Mouse (Mus musculus) natural killer cell, adult 2 months (primary cell): ENCODE measurements around the gene Sirt1.
"Not testable (repeated sequence)": the region's sequence is repeated elsewhere in the genome, so short reads cannot be mapped to it uniquely, and the experiment has no call there.

Experiments
- DNase-seq, 2 experiments: peaks; one replicate each; pipeline ENCODE4 v3.0.0; 2022; ENCODE audit warnings: low spot score in 2 of 2

Sirt1 gene

DNA sequence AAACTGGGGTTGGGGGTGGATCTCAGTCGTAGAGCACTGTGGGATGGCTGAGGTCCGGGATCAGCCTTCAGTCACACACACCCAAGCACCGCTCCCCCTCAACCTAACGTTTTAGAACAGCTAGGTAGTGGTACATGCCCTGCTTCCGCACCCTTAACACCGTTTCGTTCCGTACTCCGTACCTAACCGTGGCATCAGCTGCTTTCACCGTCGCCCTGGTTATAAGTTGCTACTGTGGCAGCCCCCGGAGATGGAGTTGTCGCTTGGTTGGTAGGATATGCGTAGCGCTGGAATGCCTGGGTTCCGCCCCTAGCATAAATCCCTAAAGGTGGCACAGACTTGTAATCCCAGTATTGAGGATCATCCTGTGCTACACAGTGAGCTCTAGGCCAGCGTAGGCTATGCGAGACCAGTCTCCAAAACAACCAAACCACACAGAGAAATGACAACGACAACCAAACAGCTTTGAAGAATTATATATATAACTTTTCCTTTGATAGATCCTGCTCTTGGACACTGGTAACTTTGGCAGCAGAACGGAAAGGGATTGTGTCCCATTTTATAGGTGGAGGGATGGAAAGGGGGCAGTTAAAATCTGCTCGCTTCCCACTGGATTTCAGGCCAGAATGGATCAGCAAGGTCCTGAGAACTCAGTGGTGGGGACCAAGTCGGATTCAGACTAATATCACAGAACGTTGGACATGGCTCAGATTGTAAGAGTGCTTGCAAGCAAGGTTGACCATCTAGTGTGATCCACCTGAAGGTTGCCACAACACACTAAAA, at the start of gene Sirt1:
Gene Sirt1 (minus strand): TSS at position 207 of the 783 bp plus-strand sequence.
- peak in 1 of 2 experiments; percentile 3 for DNase-seq

DNA sequence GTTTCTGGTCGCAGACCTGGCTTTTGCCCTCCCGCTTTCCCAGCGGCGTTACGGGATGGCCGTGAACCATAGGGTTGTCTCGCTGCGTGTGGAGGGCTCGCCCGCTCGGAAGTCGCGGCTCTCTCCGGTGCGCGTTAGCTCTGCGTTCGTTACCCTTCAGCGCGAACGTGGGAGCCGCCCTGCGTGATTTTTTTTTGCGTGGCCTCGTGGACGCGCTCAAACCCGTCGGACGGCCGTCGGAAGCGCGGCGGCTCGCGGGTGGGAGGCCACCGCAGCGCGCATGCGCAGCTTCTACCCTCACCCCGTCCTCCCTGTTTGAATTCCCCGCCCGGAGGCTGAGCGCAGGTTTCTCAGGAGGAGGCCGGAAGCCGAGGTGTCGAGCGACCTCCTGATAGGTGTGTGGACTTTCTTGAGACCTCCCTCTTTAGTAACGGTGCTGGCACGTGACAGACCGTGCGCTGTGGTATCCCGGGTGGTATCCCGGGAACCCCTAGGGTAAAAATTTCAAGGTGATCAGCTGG, 48.3 kb upstream of the Sirt1 start, which contains the start of gene Ctnna3:
Gene Ctnna3 (plus strand): TSS at position 314 of the 521 bp plus-strand sequence.
- DNase-seq = peak; percentile 85 to 90

DNA sequence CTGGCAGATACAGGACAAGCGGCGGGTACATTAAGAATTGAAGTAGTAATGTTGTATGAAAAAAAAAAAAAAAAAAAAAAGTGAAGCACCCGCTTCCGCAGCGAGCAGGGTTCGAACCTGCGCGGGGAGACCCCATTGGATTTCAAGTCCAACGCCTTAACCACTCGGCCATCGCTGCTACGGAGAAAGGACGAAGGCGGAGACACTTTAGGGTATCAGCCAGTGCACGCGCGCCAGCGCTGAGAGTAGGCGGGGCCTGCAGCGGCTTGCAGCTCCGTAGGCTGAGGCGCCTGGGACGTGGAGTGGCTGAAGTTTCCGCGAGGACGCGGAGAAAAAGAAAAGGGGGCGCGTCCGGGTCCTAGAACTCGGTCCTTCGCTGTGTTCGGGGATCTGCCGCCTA, 47.9 kb upstream of the Sirt1 start:
- DNase-seq = peak; percentile 100

DNA sequence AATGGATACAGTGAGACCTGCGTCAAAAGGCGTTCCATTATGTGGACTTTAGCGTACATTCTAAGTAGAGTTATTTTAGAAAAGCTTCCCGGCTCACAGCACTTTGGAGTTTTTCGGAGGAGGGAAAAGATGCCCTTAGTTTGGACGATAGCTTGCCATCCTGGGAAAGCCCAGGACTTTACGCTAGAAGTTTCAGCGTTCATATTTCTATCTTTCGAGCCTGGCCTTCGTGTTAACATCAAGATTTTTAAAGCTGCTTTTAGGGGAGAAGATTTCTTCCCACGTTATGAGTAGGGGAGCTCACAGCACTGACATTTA, 47.5 kb upstream of the Sirt1 start:
- no peak for DNase-seq

DNA sequence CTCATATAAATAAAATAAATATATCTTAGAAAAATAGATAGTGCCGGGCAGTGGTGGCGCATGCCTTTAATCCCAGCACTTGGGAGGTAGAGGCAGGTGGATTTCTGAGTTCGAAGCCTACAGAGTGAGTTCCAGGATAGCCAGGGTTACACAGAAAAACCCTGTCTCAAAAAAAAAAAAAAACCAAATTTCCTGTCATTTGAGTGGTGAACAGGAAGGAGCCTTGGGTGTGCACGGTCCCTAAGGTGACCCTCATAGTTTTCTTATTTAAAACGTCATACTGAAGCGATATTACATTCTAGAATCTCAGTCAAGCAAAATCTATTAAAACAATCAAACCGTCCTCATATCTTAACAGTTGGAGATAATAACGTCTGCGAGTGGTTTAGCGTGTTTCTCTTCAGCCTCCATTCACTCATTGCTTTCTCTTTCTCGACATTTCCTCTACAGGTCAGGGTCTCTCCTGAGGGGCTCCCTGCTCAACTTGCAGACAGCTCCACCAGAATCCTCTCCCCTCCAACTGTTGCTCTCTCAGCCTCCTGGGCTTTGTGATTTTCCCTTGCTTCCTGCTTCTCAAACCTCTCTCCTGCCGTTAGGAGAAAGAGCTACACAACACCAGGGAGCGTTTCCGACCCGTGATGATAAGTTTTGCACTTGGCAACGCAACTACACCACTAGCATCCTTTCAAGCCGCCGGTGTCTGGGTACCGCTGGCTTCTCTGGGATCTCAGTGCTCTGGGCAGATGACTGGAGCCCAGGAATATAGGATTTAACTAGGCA, 46.9 kb upstream of the Sirt1 start:
- DNase-seq = peak; percentile 18 to 36

DNA sequence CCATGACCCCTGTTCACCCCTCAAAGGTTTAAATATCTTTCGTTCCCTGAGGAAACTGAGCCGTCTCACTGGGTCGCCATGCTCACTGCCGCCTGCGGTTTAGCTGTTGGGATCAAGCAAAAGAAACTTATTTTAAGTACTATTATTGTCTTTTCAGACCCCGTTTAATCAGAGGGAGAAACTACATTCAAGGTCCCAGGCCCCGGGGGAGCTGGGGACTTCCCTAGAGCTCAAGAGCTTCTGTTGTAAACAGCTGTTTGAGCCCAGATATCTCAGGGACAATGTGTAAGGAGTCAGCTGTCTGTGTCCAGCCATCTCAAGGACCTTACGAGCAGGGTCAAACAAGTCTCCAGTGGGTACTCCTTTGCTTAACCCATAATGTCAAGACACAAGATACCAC, 45.6 kb upstream of the Sirt1 start:
- DNase-seq = no peak

DNA sequence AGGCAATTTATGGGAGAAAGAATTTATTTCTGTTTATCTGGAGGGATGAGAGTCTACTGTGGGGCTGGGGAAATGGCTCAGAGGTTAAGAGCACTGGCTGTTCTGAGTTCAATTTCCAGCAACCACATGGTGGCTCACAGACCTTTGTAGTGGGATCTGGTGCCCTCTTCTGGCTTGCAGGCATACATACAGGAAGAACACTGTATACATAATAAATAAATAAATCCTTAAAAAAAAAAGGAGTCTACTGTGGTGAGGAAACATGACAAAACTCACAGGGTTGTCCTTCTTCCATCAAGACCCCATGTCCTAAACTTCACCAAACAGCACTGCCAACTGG, 42.9 kb upstream of the Sirt1 start:
- DNase-seq = peak; percentile 47 to 66

DNA sequence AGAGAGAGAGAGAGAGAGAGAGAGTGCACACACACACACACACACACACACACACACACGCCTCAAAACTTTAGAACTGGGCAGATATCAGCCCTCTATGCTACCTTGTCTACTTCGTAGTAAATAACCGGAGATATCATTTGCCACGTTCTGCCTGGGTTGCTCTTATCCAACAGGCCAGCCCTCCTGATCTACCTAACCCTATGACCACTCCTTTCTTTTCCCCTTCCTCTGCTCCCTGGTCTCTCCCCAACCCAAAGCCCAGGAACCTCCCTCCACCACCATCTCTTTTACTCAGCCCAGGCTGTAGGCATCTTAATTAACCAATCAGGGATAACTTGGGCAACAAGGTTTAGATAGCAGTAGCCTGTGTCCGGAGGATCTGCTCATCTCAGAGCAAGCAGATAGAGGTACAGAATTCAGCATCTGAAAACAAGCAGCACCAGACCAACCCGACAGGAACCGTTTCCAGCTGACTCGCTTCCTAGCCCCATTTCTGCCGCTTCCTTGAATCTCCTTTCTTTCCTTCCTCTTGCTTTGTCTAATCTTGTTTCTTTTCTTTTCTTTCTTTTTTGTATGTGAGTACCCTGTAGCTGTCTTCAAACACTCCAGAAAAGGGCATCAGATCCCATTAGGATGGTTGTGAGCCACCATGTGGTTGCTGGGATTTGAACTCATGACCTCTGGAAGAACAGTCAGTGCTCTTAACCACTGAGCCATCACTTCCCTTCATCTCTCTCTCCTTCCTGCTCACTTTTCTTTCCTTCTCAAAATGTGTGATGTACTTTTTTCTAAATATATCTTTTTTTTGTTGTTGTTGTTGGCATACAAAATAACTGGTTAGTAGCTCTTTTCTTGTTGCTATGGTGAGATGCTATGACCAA, 42.3 kb upstream of the Sirt1 start:
- no peak for DNase-seq

DNA sequence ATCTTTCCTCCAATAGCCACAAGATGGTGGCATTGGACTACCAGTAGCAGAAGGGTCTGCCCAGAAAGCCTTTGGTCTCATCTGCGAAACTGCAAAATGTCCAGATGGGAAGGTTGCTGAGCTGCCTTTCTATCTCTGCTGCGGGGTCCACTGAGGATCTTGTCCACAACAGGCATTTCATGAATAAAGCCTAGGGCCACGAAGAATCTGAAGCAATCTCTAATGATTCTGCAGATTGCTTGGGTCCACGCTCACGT, 41.2 kb upstream of the Sirt1 start:
- no peak for DNase-seq

DNA sequence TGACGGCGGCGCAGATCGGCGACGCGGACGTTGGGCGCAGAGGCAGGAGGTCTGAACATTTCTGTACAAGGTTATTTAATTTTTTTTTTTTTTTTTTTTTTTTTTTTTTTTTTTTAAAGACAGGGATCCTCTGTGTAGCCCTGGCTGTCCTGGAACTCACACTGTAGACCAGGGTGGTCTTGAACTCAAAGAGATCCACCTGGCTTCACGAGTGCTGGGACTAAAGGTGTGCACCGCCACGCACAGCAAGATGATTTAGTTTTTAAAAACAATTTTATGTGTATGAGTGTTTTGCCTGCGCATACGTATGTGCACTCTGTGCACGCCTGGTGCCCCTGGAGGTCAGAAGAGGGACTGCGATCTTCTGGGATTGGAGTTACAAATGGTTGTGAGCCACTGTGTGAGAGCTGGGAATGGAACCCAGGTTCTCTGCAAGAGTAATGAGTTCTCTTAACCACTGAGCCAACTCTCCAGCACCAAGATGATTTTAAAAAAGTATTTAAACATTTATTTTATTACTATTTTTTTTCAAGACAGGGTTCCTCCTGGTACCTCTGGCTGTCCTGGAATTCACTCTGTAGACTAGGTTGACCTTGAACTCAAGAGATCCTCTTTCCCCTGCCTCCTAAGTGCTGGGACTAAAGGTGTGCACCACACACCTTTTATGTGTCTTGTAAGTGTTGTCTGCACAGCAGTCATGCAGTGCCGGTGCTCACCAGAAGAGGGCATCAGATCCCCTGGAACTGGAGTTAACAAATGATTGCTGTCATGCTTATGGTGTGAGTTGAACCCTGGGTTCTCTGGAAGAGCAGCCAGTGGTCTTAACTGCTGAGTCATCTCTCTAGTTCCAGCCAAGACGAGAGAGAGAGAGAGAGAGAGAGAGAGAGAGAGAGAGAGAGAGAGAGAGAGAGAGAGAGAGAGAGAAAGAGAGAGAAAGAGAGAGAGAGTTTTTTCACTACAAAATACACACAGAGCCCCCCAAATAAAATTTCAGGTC, 40.5 kb upstream of the Sirt1 start, which contains the start of gene Gm7075:
Gene Gm7075 (minus strand): TSS at position 51 of the 997 bp plus-strand sequence.
- DNase-seq = peak; percentile 32 to 60

DNA sequence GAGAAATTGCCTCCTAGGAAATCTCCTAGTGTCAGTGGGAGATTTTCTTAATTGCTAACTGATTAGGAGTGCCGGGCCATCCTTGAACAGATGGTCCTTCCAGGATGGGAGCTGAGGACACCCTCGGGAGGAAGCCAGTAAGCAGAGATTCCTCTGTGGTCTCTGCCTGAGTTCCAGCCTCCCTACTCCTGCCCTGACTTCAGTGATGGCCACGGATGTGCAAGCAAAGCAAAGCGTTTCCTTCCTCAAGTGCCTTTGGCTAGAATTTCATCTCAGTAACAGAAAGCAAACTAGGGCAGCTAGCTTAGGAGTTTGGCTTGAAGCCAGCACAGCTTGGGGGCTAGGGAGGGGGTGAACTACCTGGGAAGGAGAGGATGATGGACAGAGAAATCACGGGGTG, 35.6 kb upstream of the Sirt1 start:
- DNase-seq = no peak

DNA sequence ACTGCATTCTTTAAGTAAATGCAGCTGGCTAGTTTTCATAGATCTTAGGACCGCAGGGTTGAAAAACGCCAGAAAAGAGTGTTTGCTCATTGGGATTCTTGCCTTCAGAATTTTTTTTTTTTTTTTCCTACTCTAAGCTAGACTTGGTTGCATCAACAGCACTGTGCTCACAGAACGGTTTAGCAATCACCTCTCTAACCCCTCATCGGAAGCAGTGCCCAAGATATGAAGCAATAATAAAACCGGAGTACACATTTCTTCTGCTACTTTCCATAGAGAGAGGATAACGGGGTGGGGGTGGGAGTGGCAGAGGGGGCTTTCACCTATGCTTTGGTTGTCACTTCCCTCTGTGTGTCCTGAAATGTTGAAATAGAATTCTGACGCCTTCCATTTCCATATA, 34.3 kb upstream of the Sirt1 start:
- no peak for DNase-seq

DNA sequence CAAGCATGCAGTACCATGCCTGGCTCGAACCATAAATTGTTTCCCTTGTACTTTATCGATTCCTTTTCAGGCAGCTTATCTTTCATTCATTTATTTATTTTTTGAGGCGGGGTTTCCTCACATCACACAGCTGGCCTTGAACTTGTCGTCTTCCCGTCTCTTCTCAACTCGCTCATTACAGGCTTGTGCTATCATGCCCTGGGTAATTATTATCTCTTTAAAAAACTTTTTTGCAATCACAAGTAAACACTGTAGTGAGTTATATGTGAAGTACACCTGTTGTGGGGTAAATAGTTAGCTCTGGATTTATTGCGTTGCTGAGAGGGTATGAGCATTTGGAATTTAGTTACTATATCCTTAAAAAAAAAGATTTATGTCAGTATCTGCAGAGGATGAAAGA, 33.8 kb upstream of the Sirt1 start:
- no peak for DNase-seq

DNA sequence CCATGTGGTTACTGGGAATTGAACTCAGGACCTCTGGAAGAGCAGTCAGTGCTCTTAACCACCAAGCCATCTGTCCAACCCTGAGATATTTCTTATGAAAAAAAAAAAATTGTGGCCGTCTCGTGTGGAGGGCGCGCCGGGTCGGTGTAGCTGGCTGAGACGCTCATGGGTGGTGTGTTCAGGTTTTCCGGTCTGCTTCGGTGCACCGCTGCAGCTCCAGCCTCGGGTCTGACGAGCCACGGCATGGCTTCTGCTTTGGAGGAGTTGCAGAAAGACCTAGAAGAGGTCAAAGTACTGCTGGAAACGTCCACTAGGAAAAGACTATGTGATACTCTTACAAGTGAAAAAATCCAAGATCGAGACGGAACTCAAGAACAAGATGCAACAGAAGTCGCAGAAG, 31.3 kb upstream of the Sirt1 start:
- no peak for DNase-seq

DNA sequence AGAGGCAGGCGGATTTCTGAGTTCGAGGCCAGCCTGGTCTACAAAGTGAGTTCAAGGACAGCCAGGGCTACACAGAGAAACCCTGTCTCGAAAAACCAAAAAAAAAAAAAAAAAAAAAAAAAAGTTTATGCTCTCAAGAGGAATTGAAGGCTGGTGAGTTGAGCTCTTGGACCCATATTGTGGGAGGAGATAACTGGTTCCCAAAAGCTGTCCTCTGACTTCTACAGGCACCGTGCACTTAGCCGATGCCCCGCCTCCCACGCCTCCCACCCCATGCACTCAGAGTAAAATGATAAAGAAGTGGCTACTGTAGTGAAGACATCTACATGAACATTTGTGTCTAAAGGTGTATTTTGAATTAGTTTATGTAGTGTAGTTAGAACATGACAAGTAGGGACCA, 30.2 kb upstream of the Sirt1 start:
- DNase-seq = not testable (repeated sequence)

DNA sequence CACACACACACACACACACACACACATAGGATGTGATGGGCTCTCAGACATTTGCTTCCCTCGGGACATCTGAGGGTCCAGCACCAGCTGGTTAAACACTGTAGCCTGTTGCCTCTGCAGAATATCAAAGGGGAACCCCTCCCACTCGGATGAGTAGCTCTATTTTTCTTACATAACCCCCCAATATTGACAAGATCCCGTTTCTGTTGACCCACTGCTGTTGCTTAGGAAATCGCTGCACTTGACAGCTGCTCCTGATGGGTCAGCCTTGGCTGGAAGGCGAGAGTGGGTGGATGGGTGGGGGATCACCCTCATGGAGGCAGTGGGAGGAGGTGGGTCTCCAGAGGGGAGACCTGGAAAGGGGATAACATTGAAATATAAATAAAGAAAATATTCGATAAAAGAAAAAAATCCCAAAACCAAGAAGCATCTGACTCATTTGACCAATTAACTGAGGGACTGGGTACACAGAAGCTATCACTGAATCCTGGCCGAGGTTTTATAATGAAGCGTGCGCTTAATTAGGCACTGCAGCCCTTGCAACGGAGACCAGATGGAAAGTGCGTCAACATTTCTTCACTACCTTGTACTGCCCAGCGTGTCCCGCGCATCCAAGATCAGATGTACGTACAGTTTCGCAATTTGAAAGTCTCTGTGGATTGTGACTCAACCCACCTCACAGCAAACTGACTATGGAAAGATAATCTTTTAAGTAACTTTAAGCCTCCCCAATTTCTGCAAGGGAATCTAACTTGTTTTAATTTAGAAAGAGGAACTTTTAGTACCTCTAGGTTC, 28.9 kb upstream of the Sirt1 start:
- DNase-seq = no peak

DNA sequence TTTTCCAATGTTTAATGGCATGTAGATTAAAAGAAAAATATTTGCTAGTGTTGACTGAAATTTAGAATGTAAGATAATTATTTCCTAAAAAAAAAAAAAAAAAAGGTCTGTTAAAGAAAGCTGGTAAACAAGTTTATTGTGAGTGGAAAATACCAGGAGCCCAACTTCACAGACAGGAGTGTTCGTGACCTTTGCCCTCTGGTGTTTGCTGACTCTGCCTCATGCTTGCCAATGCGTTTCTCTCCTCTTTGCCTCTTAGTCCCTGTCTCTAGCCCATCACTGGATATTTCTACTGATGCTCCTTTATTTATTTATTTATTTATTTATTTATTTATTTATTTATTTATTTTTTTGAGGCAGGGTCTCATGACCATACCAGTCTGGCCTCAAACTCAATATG, 22.1 kb upstream of the Sirt1 start:
- no peak for DNase-seq

DNA sequence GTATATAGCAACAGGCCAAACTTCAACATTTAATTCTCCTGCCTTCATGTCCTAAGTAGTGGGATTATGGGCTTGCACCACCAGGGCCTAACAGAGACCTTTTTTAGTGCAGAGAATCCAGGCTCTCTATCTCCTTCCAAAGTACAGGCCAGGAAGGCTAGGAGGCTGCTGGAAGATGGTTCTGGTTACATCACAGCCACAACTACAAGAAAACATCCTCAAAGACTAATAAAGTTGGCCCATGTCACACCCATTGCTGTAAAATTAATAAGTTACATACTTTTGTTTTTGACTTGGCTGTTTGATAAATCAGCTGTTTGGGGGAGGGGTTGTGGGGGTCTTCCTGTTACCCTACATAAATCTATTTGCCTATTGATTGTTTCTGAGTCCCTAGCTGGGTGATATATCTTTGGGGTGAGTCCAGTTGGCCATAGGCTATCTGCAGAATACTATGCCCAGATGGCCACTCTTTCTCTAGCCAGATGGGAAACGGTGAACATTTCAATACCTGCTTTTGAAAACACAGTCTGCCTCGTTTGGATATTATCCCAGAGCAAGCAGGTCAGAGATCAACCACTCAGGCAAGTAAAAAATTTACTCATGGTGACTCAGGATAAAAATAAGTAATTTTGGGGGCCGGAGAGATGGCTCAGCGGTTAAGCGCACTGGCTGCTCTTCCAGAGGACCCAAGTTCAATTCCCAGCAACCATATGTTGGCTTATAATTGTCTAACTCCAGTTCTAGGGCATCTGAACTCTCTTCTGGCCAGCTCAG, 21.4 kb upstream of the Sirt1 start:
- DNase-seq = no peak

DNA sequence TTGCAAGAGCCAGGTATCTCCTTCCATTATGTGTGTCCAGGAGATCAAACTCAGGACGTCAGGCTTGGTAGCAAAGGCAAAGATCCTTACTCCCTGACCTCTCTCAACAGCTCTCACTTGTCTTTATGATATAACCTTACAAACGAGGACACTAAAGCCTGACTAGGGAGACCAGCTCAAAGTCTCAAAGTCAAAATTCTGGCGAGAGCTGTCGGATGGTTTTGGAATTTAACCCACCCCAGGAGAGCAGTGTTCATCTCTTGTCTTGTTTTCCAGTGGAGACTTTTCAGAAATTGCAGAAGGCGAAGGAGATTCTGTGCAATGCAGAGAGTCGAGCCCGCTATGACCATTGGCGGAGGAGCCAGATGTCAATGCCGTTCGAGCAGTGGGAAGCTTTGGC, 15.5 kb upstream of the Sirt1 start:
- no peak for DNase-seq

DNA sequence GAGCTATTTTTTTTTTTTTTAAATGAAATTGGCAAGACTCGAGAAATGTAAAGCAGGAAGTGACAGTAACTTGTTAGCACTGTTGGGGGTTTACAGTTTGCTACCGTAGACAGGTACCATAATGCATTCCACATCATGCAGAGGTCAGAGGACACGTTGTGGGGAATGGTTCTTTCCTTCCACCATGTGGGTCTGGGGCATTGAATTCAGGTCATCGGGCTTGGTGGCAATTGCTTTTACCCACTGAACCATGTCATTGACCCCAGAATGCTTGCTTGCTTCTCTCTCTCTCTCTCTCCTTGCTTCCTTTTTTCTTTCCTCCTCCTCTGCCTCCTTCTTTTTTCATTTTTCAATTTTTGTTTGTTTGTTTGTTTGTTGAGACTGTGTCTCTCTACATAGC, 7.4 kb upstream of the Sirt1 start:
- DNase-seq = no peak
